Mouse (Mus musculus): ENCODE data around the gene Ccer2.

GRCm38 (mm10) chr7:28739829-28740228, 16.1 kb upstream of the Ccer2 start:
- TF ChIP-seq CTCF (IDR thresholded peaks at IDR 0.05): no peak
- TF ChIP-seq EP300 (IDR thresholded peaks at IDR 0.05): no peak
